Mouse (Mus musculus) embryonic fibroblast, embryonic 13.5 days (primary cell): ENCODE data around the gene Pcdh18.

Experiments
- CTCF ChIP-seq: IDR thresholded peaks from 2 replicates; pipeline ENCODE4 v1.5.1; 2011; ENCODE audit warnings: mild to moderate bottlenecking, control low read depth, low read length, moderate library complexity, borderline replicate concordance; ENCODE audit not compliant: insufficient read depth
- POLR2A ChIP-seq: IDR thresholded peaks from 2 replicates; pipeline ENCODE4 v1.6.1; 2011; ENCODE audit warnings: low read depth, mild to moderate bottlenecking, control low read depth, low read length, moderate library complexity

DNA sequence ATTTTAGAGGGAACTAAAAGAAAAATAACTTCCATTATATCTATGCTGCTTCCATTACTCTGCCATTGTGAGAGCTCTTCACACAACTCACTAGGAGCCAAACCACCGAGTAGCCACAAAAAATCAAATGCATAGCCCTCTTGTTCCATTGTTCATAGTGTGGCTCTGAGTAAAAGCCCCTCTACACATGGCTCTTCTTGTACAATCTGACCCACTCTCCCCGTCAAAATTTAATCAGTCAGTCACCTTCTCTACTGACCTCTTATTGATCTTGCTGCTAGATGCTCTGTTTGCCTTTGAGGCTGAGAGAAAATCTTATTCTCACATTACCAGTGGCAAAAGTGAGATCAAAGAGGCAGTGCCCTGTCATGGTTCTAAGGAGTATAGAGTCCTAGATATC lies 31.2 kb upstream of the Pcdh18 start:
- TF ChIP-seq CTCF (no peak), POLR2A (no peak)
